Mouse (Mus musculus): ENCODE measurements around the gene Trim34b. TPM values are rescaled to one million over a fixed set of nuclear protein-coding genes. Genes with fewer than 3 reads are reported as not detected.
"Not testable (repeated sequence)": the region's sequence is repeated elsewhere in the genome, so short reads cannot be mapped to it uniquely, and the experiment has no call there.

Gene Trim34b
- polyA plus RNA-seq (2012; fragmentation: generic; extraction: Trizol) = not detected
- long read RNA-seq, experiment 1 = 0 reads
- long read RNA-seq, experiment 2 = 0 reads

GRCm38 (mm10) chr7:104329171-104329570, at the start of gene Trim34b:
Gene Trim34b (plus strand): TSS chr7:104329471.
- not testable (repeated sequence) for H3ac ChIP-seq (ENCODE audit: control insufficient read depth, insufficient read length, low read depth); H3K36me3 ChIP-seq (ENCODE audit: control insufficient read depth, insufficient read depth); H3K79me3 ChIP-seq (ENCODE audit: low read depth); H3K27me3 ChIP-seq (ENCODE audit: control insufficient read depth, insufficient read depth, insufficient read length); H3K4me3 ChIP-seq (ENCODE audit: insufficient read depth, poor library complexity, severe bottlenecking); H3K79me2 ChIP-seq (ENCODE audit: control insufficient read depth, insufficient read depth)

GRCm38 (mm10) chr7:104287576-104288443, 41.5 kb upstream of the Trim34b start, which contains the start of gene Trim5:
Gene Trim5 (minus strand): TSS chr7:104288094.
- H3K36me3 ChIP-seq (ENCODE audit: control insufficient read depth, insufficient read depth); H3ac ChIP-seq (ENCODE audit: control insufficient read depth, insufficient read length, low read depth); H3K27me3 ChIP-seq (ENCODE audit: control insufficient read depth, insufficient read depth, insufficient read length); H3K79me3 ChIP-seq (ENCODE audit: low read depth); H3K79me2 ChIP-seq (ENCODE audit: control insufficient read depth, insufficient read depth); H3K4me3 ChIP-seq (ENCODE audit: insufficient read depth, poor library complexity, severe bottlenecking): not testable (repeated sequence)

GRCm38 (mm10) chr7:104290641-104291040, 38.6 kb upstream of the Trim34b start:
- no peak for TF ChIP-seq MYOD1 (IDR thresholded peaks at IDR 0.05; ENCODE audit: control insufficient read depth, insufficient read length, low read depth)
- no peak for TF ChIP-seq CEBPB (IDR thresholded peaks at IDR 0.05; ENCODE audit: low read depth)
- TF ChIP-seq CTCF (IDR thresholded peaks at IDR 0.05; ENCODE audit: control insufficient read depth, insufficient read depth, insufficient read length) = no peak
- TF ChIP-seq MYOG (IDR thresholded peaks at IDR 0.05; ENCODE audit: control insufficient read depth, extremely low read depth, insufficient read length) = no peak
- no peak for TF ChIP-seq USF1 (IDR thresholded peaks at IDR 0.05; ENCODE audit: low read depth)
- TF ChIP-seq MAX (IDR thresholded peaks at IDR 0.05) = no peak
- TF ChIP-seq FOSL1 (IDR thresholded peaks at IDR 0.05; ENCODE audit: insufficient read depth, low read length, poor library complexity, severe bottlenecking) = no peak
- H3K79me3 ChIP-seq (ENCODE audit: low read depth) = no peaks in the 10 kb centered on the region
- H3ac ChIP-seq (ENCODE audit: control insufficient read depth, insufficient read length, low read depth) = no peak overlapping the region
- H3K27me3 ChIP-seq (ENCODE audit: control insufficient read depth, insufficient read depth, insufficient read length) = no peaks in the 10 kb centered on the region
- no peak overlapping the region for H3K4me3 ChIP-seq (ENCODE audit: insufficient read depth, poor library complexity, severe bottlenecking)
- no peaks in the 10 kb centered on the region for H3K79me2 ChIP-seq (ENCODE audit: control insufficient read depth, insufficient read depth)
- H3K36me3 ChIP-seq (ENCODE audit: control insufficient read depth, insufficient read depth) = no peaks in the 10 kb centered on the region

- Histone ChIP-seq H3ac (ENCODE audit: control insufficient read depth, insufficient read length, low read depth) (no peak overlapping the region), H3K79me3 (ENCODE audit: low read depth) (no peaks in the 10 kb centered on the region), H3K36me3 (ENCODE audit: control insufficient read depth, insufficient read depth) (no peaks in the 10 kb centered on the region), H3K27me3 (ENCODE audit: control insufficient read depth, insufficient read depth, insufficient read length) (no peaks in the 10 kb centered on the region), H3K79me2 (ENCODE audit: control insufficient read depth, insufficient read depth) (no peaks in the 10 kb centered on the region), H3K4me3 (ENCODE audit: insufficient read depth, poor library complexity, severe bottlenecking) (no peak overlapping the region)
- TF ChIP-seq MAX (IDR thresholded peaks at IDR 0.05) = no peak
- TF ChIP-seq USF1 (IDR thresholded peaks at IDR 0.05; ENCODE audit: low read depth) = no peak
- TF ChIP-seq MYOG (IDR thresholded peaks at IDR 0.05; ENCODE audit: control insufficient read depth, extremely low read depth, insufficient read length) = no peak
- no peak for TF ChIP-seq MYOD1 (IDR thresholded peaks at IDR 0.05; ENCODE audit: control insufficient read depth, insufficient read length, low read depth)
- no peak for TF ChIP-seq CTCF (IDR thresholded peaks at IDR 0.05; ENCODE audit: control insufficient read depth, insufficient read depth, insufficient read length)
- no peak for TF ChIP-seq CEBPB (IDR thresholded peaks at IDR 0.05; ENCODE audit: low read depth)
- no peak for TF ChIP-seq FOSL1 (IDR thresholded peaks at IDR 0.05; ENCODE audit: insufficient read depth, low read length, poor library complexity, severe bottlenecking)
Measured at GRCm38 (mm10) chr7:104291638-104292400, 37.5 kb upstream of the Trim34b start.

- Histone ChIP-seq H3K79me3 (ENCODE audit: low read depth) (no peaks in the 10 kb centered on the region), H3K36me3 (ENCODE audit: control insufficient read depth, insufficient read depth) (no peaks in the 10 kb centered on the region), H3K4me3 (ENCODE audit: insufficient read depth, poor library complexity, severe bottlenecking) (no peak overlapping the region), H3K27me3 (ENCODE audit: control insufficient read depth, insufficient read depth, insufficient read length) (no peaks in the 10 kb centered on the region), H3ac (ENCODE audit: control insufficient read depth, insufficient read length, low read depth) (no peak overlapping the region), H3K79me2 (ENCODE audit: control insufficient read depth, insufficient read depth) (no peaks in the 10 kb centered on the region)
- TF ChIP-seq MAX (IDR thresholded peaks at IDR 0.05) (no peak), MYOD1 (IDR thresholded peaks at IDR 0.05; ENCODE audit: control insufficient read depth, insufficient read length, low read depth) (no peak), USF1 (IDR thresholded peaks at IDR 0.05; ENCODE audit: low read depth) (no peak), CEBPB (IDR thresholded peaks at IDR 0.05; ENCODE audit: low read depth) (no peak), MYOG (IDR thresholded peaks at IDR 0.05; ENCODE audit: control insufficient read depth, extremely low read depth, insufficient read length) (no peak), FOSL1 (IDR thresholded peaks at IDR 0.05; ENCODE audit: insufficient read depth, low read length, poor library complexity, severe bottlenecking) (no peak), CTCF (IDR thresholded peaks at IDR 0.05; ENCODE audit: control insufficient read depth, insufficient read depth, insufficient read length) (no peak)
Measured at GRCm38 (mm10) chr7:104314796-104315353, 14.4 kb upstream of the Trim34b start.

GRCm38 (mm10) chr7:104315369-104316080, 13.7 kb upstream of the Trim34b start, which contains the start of gene Trim12a:
Gene Trim12a (minus strand): TSS chr7:104315466.
- H3K4me3 ChIP-seq (ENCODE audit: insufficient read depth, poor library complexity, severe bottlenecking); H3ac ChIP-seq (ENCODE audit: control insufficient read depth, insufficient read length, low read depth); H3K79me3 ChIP-seq (ENCODE audit: low read depth); H3K36me3 ChIP-seq (ENCODE audit: control insufficient read depth, insufficient read depth); H3K79me2 ChIP-seq (ENCODE audit: control insufficient read depth, insufficient read depth); H3K27me3 ChIP-seq (ENCODE audit: control insufficient read depth, insufficient read depth, insufficient read length): not testable (repeated sequence)

Data from C2C12 (cell line).